Mouse (Mus musculus) heart, embryonic 16.5 days (tissue): Measurements from ENCODE around the gene Fbxo9. TPM values are rescaled to one million over a fixed set of nuclear protein-coding genes. Genes with fewer than 3 reads are reported as not detected.

ENCODE experiments used
- ATAC-seq: fragments of 200-750 bp; cut with Nextera tagmentation; replicated peaks from 2 replicates; pipeline ENCODE4 v1.8.0; 2017; ENCODE audit warnings: moderate number of reproducible peaks; ENCODE audit not compliant: insufficient read depth, low FRiP score; ENCODE audit errors: extremely low read depth
- H3K27ac ChIP-seq: fragments of 300-500 bp; sonication (generic); 2 replicates; pipeline ENCODE4 v1.5.1; 2014; ENCODE audit warnings: mild to moderate bottlenecking, low read length, control low read depth, moderate library complexity
- H3K27me3 ChIP-seq: fragments of 300-500 bp; sonication (generic); 2 replicates; pipeline ENCODE4 v1.6.1; 2014; ENCODE audit warnings: low read length, mixed read lengths; ENCODE audit not compliant: control insufficient read depth, insufficient read depth
- H3K36me3 ChIP-seq: fragments of 300-500 bp; sonication (generic); 2 replicates; pipeline ENCODE4 v1.6.1; 2014; ENCODE audit not compliant: control insufficient read depth, insufficient read depth
- H3K4me1 ChIP-seq: fragments of 300-500 bp; sonication (generic); 2 replicates; pipeline ENCODE4 v1.6.1; 2014; ENCODE audit warnings: low read length, mixed read lengths; ENCODE audit not compliant: control insufficient read depth, insufficient read depth
- H3K4me2 ChIP-seq: fragments of 300-500 bp; sonication (generic); 2 replicates; pipeline ENCODE4 v1.6.1; 2014; ENCODE audit warnings: low read depth, mild to moderate bottlenecking, control low read depth, low read length
- H3K4me3 ChIP-seq: fragments of 300-500 bp; sonication (generic); 2 replicates; pipeline ENCODE4 v1.5.1; 2014; ENCODE audit warnings: mild to moderate bottlenecking, control low read depth, low read length
- H3K9ac ChIP-seq: fragments of 300-500 bp; sonication (generic); 2 replicates; pipeline ENCODE4 v1.6.1; 2014; ENCODE audit warnings: low read length, control low read depth
- H3K9me3 ChIP-seq: fragments of 300-500 bp; sonication (generic); replicated peaks from 2 replicates; pipeline ENCODE4 v1.6.1; 2016; ENCODE audit warnings: low read length; ENCODE audit not compliant: control insufficient read depth
- whole genome bisulfite sequencing: fragments of 180-500 bp; shearing (Covaris S2); extraction: QIAGEN DNeasy Blood & Tissue Kit; methylation state at CpG from one replicate; pipeline ENCODE4 v1.1.7; 2014; 5-methylcytosine and 5-hydroxymethylcytosine counted together
- polyA plus RNA-seq: library from polyadenylated mRNA; unstranded; fragments of >200 nt; fragmentation: Nextera tagmentation; extraction: Ambion mirVana; gene quantifications from 2 replicates; pipeline ENCODE4 v1.2.1, GENCODE M21; 2015

The Fbxo9 gene
- polyA plus RNA-seq, 1 experiment from 2014 or later, result 47.3 TPM

DNA sequence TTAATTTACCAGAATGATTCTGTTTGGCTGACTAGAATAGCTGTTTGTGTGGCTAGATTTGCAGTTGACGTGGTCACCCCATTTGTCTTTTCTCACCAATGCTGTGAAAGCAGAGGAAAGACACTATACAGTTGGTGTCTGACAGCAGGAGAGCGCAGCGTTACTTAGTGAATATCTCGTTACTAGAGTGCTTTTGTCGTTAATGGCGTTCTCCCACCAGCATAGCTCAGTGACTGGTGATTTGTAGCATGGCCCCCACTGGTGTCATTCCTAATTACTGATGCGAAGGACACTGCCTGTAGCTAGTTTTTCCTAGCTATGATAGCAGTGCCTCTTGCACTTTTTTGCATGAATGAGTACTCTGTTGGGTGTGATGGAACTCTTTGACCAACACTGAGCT lies 26.8 kb upstream of the Fbxo9 start:
- Histone ChIP-seq H3K4me2 (no peak overlapping the region), H3K9me3 (no peaks in the 10 kb centered on the region), H3K36me3 (peaks cover 31% of the 10 kb centered on the region), H3K9ac (no peak overlapping the region), H3K4me1 (peaks cover 5% of the 10 kb centered on the region), H3K27ac (no peak overlapping the region), H3K27me3 (no peaks in the 10 kb centered on the region), H3K4me3 (no peak overlapping the region)
- 61% methylated on average over 7 of the region's 7 CpGs for WGBS
- ATAC-seq, result no peak

DNA sequence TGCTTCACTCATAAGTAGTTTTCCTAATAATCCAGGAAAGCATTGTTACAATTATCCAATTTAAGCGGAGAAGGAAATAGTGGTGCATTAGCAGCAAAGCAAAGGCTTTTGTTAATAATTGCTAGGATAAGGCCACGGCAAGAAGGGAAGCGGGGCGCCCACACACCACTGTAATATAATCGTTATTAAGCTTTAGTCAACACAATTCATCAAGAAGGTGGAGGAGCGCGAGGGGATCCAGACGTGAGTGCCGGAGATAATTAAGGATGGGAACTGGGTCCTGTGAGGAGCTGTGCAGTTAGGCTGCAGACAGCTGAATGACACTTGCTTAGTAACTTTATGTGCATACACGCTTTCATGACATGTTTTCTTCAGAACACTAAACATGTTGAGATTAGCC lies 17.8 kb upstream of the Fbxo9 start:
- Histone ChIP-seq H3K36me3 (peaks cover 9% of the 10 kb centered on the region), H3K4me2 (no peak overlapping the region), H3K9me3 (no peaks in the 10 kb centered on the region), H3K9ac (no peak overlapping the region), H3K27me3 (no peaks in the 10 kb centered on the region), H3K4me1 (peaks cover 23% of the 10 kb centered on the region), H3K27ac (no peak overlapping the region), H3K4me3 (no peak overlapping the region)
- no peak for ATAC-seq
- 85% methylated on average over 10 of the region's 10 CpGs for WGBS

DNA sequence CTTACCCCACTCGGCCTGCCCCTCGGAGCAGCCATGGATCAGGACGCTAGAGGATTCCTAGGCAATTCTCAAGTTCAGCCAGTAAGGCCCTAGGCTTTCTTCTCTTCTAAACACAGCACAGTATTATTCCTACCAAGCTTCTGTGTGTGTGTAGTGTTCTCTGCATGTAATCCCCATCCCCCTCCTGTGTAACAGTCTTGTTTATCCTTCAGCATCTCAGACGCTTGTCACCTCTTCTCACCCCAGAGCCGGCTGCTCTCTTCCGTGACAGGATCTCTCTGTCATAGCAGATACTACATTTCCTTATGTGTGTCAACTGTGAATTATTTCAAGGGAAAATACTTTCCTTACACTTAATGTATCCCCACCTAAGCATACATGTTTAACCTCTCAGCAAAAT lies 17.1 kb upstream of the Fbxo9 start:
- Histone ChIP-seq H3K4me1 (peaks cover 29% of the 10 kb centered on the region), H3K9ac (no peak overlapping the region), H3K4me2 (no peak overlapping the region), H3K36me3 (peaks cover 5% of the 10 kb centered on the region; the same call in 1 of the 2 replicates), H3K27me3 (no peaks in the 10 kb centered on the region), H3K4me3 (no peak overlapping the region), H3K27ac (no peak overlapping the region), H3K9me3 (no peaks in the 10 kb centered on the region)
- 65% methylated on average over 6 of the region's 6 CpGs for WGBS
- ATAC-seq, result no peak

DNA sequence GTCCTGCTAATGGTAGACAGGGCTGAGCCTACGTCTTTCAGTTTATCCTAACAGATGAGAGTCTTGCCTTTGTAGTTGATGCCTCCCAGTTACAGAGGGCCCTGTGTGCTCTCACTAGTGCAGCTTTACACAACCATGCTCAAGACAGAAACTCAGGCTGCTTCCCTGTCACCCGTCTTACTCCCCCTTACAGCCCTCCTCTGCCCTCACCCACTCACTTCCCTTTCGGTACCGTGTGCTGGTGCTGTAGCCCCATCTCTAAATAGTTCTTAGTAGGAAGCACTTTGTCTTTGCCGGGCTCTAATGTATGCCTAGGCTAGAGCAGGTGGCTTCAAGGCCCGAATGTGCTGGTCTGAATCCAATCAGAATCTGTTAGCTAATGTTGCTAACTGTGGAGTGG lies 15.4 kb upstream of the Fbxo9 start:
- H3K9me3 ChIP-seq, result no peaks in the 10 kb centered on the region
- H3K4me1 ChIP-seq, result peaks cover 28% of the 10 kb centered on the region
- 85% methylated on average over 6 of the region's 6 CpGs for WGBS
- ATAC-seq, result no peak
- peaks cover 8% of the 10 kb centered on the region; the same call in 1 of the 2 replicates for H3K36me3 ChIP-seq
- no peaks in the 10 kb centered on the region for H3K27me3 ChIP-seq
- H3K27ac ChIP-seq, result no peak overlapping the region
- no peak overlapping the region for H3K9ac ChIP-seq
- no peak overlapping the region for H3K4me3 ChIP-seq
- H3K4me2 ChIP-seq, result no peak overlapping the region

DNA sequence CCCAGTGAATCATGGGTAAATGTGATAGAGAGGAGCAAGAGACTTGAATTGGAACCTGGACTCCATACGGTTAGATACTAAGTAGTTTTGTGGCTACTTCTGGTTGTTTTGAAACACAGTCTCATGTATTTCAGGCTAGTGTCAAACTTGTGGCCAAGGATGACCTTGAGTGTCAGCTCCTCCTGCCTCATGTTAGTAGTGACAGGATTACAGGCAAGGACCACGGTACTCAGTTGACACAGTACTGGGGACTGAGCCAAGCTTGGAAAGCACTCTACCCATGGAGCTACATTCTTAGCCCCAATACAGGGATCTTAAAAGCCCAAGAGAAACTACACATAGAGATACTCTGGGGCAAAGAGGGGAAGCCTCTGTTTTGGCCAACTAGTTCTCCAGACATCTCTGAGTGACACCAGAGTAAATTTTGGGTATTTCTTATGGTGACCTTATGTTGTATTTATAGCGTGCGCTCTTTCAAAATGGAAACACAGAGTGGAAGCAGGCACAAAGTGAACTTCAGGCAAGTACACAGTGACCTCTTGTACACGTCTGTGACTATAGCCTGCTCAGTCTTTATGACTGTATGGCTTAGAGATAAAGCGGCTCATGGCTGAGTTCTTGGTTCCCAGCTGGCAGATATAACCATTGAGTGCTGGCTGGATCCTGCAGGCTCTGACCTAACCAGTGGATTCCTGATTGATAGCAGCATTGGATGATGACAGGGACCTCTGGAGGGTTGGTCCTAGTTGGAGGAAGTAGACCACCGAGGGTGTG lies 14.3 kb upstream of the Fbxo9 start:
- Histone ChIP-seq H3K27me3 (no peaks in the 10 kb centered on the region), H3K9ac (no peak overlapping the region), H3K36me3 (peaks cover 5% of the 10 kb centered on the region; the same call in 1 of the 2 replicates), H3K27ac (no peak overlapping the region), H3K4me3 (no peak overlapping the region), H3K4me1 (peaks cover 28% of the 10 kb centered on the region), H3K4me2 (no peak overlapping the region), H3K9me3 (no peaks in the 10 kb centered on the region)
- whole genome bisulfite sequencing, result 71% methylated on average over 7 of the region's 7 CpGs
- no peak for ATAC-seq

DNA sequence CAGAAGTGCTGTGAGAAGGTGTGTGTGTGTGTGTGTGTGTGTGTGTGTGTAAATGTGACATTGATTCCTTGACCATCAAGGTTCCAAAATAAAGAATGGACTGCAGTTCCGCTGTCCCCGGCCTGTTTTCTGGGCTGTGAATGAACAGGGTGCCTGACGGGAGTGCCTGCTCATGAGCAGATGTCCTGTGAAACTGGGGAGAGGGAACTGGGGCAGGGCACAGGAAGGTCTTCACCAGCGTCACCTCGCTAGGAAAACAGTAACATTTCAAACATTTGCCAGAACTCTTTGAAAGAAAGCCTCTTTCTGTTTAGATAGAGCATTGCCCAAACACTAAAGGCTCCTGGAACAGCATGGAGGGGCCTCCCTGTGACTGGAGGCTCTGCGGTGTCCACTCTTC lies 13.1 kb upstream of the Fbxo9 start:
- Histone ChIP-seq H3K27me3 (no peaks in the 10 kb centered on the region), H3K9ac (peak overlapping the region; percentile 38), H3K36me3 (peaks cover 5% of the 10 kb centered on the region; the same call in 1 of the 2 replicates), H3K4me1 (peaks cover 37% of the 10 kb centered on the region), H3K27ac (peak overlapping the region; percentile 87), H3K4me2 (peak overlapping the region; percentile 38), H3K4me3 (no peak overlapping the region), H3K9me3 (no peaks in the 10 kb centered on the region)
- WGBS, result 48% methylated on average over 6 of the region's 6 CpGs
- ATAC-seq, result no peak

DNA sequence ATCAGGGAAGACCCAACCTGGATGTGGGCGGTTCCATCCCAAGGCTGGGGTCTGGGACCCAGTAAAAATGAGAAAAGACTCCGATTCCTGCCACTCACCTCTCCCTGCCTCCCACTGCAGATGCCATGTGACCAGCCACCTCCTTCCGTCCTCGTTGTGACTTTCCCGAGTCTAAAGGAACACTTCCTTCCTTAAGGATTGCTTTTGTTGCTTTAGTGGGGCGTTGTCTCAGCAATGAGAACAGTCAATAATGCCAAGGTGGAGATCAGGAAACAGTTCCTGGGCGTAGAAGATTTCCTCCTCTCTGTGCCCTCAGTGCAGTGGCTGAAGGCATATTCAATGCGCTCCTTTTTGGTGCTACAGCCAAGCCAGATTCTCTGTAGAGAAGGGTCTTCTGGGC lies 12.5 kb upstream of the Fbxo9 start:
- Histone ChIP-seq H3K27ac (peak overlapping the region; percentile 87), H3K4me3 (no peak overlapping the region), H3K4me2 (peak overlapping the region; percentile 38), H3K36me3 (peaks cover 5% of the 10 kb centered on the region; the same call in 1 of the 2 replicates), H3K4me1 (peaks cover 37% of the 10 kb centered on the region), H3K9me3 (no peaks in the 10 kb centered on the region), H3K27me3 (no peaks in the 10 kb centered on the region), H3K9ac (peak overlapping the region; percentile 41)
- ATAC-seq, result peak; percentile 42; the same call in 1 of the 2 replicates
- 69% methylated on average over 8 of the region's 8 CpGs for WGBS

DNA sequence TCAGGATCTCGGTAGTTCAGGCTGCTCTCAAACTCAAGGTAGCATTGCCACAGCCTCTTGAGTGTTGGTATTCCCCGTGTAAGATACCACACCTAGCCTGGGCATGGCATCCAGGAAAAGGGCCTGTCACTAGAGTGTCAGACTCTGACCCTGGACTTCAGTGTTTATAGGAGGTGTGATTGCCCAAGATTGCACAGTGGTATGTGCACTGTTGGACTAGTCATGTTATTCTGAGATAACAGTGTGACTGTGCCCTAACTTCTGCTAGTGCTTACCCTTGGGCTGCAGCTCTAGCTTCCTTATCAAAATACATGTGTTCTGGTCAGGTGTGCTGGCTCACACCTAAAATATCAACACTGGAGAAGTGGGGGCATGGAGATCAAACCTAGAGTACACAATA lies 8.8 kb upstream of the Fbxo9 start:
- Histone ChIP-seq H3K9me3 (no peaks in the 10 kb centered on the region), H3K4me1 (peaks cover 44% of the 10 kb centered on the region), H3K4me2 (no peak overlapping the region), H3K4me3 (no peak overlapping the region), H3K27ac (peak overlapping the region; percentile 30), H3K27me3 (no peaks in the 10 kb centered on the region), H3K9ac (no peak overlapping the region), H3K36me3 (0 out of 2 replicates have a peak, but pooled peaks cover 2% of the 10 kb centered on the region)
- ATAC-seq, result no peak; the same call in 1 of the 2 replicates
- 58% methylated on average over 2 of the region's 2 CpGs for WGBS

DNA sequence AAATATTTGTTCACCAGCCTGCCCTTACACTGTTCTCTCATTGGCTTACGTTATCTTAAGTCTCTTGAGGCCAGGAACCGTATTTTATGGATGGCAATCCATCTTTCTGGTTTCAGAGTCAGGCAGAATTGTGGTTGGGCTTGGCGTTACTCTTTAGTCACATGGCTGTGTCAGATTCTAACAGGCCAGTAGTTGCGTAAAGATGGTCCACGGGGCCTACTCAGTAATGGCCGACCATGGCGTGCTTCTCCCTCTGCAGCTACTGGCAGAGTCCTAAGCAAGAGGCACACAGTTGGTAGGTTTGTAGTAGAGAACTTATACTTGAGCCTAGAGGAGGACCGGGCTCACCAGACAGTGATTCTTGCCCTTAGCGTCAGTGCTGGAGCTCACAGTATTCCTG lies 6.9 kb upstream of the Fbxo9 start:
- Histone ChIP-seq H3K4me3 (no peak overlapping the region), H3K27ac (0 out of 2 replicates have a peak overlapping the region, but pooled peaks have one; percentile 7), H3K36me3 (0 out of 2 replicates have a peak, but pooled peaks cover under 1% of the 10 kb centered on the region), H3K4me2 (no peak overlapping the region), H3K27me3 (no peaks in the 10 kb centered on the region), H3K9me3 (no peaks in the 10 kb centered on the region), H3K4me1 (peaks cover 27% of the 10 kb centered on the region), H3K9ac (no peak overlapping the region)
- ATAC-seq, result no peak
- WGBS, result 74% methylated on average over 9 of the region's 9 CpGs
